Mouse (Mus musculus): ENCODE data around the gene Ptpn9. TPM values are rescaled to one million over a fixed set of nuclear protein-coding genes. Genes with fewer than 3 reads are reported as not detected.

Ptpn9 gene
- polyA plus RNA-seq, 1 experiment from 2014 or later = 30.1 TPM

GRCm38 (mm10) chr9:57074822-57075603 lies 80.3 kb downstream of the Ptpn9 start:
- Histone ChIP-seq H3K4me1 (replicated peaks) (peaks cover 43% of the 10 kb centered on the region), H3K27me3 (no peaks in the 10 kb centered on the region), H3K27ac (replicated peaks) (peak overlapping the region; percentile 99), H3K9me3 (no peaks in the 10 kb centered on the region), H3K4me2 (peak overlapping the region; percentile 82), H3K4me3 (peak overlapping the region; percentile 83), H3K9ac (peak overlapping the region; percentile 43), H3K36me3 (no peaks in the 10 kb centered on the region)
- WGBS = 7% methylated on average over 17 of the region's 17 CpGs
- ATAC-seq (ENCODE audit: low FRiP score, low read depth) = no peak

DNA sequence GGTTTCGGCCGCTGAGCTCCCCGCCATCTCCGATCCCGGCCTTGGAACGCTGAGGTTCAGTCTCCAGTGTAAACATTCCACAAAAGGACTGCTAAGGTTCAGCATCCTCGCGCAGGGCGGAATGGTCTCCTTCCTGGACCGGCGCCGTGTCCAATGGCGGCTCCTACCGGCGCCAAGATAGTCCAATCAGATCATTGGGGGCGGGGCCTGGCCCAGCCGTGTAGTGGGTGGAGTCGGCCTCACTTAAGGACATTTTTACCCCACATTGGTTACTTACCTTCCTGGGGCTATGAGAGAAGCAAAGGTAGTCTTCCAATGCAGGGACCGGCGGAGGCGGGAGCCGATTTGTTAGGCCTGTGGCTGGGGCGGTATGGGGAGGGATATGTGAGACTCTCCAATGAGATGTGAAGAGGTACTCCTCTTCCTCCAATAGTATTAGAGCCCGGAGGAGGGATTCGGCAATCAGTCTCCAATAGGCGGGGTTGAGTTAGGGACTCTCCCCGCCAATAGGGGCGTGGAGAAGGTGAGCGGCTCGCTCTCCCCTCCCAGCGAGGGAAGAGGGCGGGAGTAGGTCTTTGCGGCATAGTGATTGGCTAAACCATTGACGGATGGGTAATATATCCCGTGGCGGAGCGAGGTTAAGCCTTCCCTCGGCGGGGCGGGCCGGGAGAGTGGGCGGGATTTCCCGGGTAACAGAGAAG lies 81.1 kb downstream of the Ptpn9 start:
- Histone ChIP-seq H3K4me1 (replicated peaks) (peaks cover 40% of the 10 kb centered on the region), H3K4me2 (peak overlapping the region; percentile 89), H3K27me3 (no peaks in the 10 kb centered on the region), H3K36me3 (no peaks in the 10 kb centered on the region), H3K9ac (peak overlapping the region; percentile 91), H3K4me3 (peak overlapping the region; percentile 83), H3K27ac (replicated peaks) (peak overlapping the region; percentile 99), H3K9me3 (no peaks in the 10 kb centered on the region)
- ATAC-seq (ENCODE audit: low FRiP score, low read depth) = peak; percentile 94
- WGBS = under 1% methylated on average over 42 of the region's 43 CpGs

- Histone ChIP-seq H3K4me3 (peak overlapping the region; percentile 83), H3K9ac (peak overlapping the region; percentile 91), H3K27me3 (no peaks in the 10 kb centered on the region), H3K36me3 (no peaks in the 10 kb centered on the region), H3K9me3 (no peaks in the 10 kb centered on the region), H3K4me1 (replicated peaks) (peaks cover 33% of the 10 kb centered on the region), H3K27ac (replicated peaks) (peak overlapping the region; percentile 99), H3K4me2 (peak overlapping the region; percentile 89)
- 2% methylated on average over 63 of the region's 72 CpGs for WGBS
- peak; percentile 10 for ATAC-seq (ENCODE audit: low FRiP score, low read depth)
Measured at GRCm38 (mm10) chr9:57076701-57077660, 82.3 kb downstream of the Ptpn9 start.

DNA sequence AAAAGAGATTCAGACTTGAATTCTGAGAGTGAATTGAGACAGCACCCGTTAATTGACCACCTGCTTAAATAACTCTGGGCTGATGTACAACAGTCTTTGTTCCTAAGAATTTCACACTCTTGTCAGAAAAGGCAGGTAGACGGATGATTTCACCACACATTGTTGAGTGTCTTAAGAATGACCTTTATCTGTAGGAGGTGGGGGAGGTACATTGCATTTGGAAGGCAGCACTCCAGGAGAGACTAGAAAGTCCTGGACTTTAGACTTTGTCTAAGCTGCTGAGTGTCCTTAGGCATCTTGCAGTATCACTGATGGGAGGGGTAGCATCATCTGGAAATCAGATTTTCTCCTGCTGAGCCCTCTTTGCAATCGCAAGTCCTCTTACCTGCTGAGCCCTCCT lies 87.5 kb downstream of the Ptpn9 start:
- Histone ChIP-seq H3K27ac (replicated peaks) (no peak overlapping the region), H3K4me1 (replicated peaks) (peaks cover 11% of the 10 kb centered on the region), H3K9ac (no peak overlapping the region), H3K9me3 (no peaks in the 10 kb centered on the region), H3K4me2 (no peak overlapping the region), H3K36me3 (peaks cover 6% of the 10 kb centered on the region), H3K4me3 (no peak overlapping the region), H3K27me3 (no peaks in the 10 kb centered on the region)
- WGBS = 86% methylated on average over 3 of the region's 3 CpGs
- ATAC-seq (ENCODE audit: low FRiP score, low read depth) = no peak

Other genes with a start within 250 kb of the Ptpn9 start
- 71.8 and 93.4 TPM in 2 replicates for gene Lingo1, start 198.5 kb upstream of the Ptpn9 start, polyA plus RNA-seq (2015; fragmentation: Nextera tagmentation; extraction: Ambion mirVana)
- gene Odf3l1, start 130.2 kb upstream of the Ptpn9 start, polyA plus RNA-seq (2015; fragmentation: Nextera tagmentation; extraction: Ambion mirVana) = 0.12 TPM in 1 of 2 replicates, not detected in the other
- 8.1 and 8.6 TPM in 2 replicates for gene Cspg4, start 129.9 kb upstream of the Ptpn9 start, polyA plus RNA-seq (2015; fragmentation: Nextera tagmentation; extraction: Ambion mirVana)
- 2.8 and 3.1 TPM in 2 replicates for gene Snx33, start 66.6 kb upstream of the Ptpn9 start, polyA plus RNA-seq (2015; fragmentation: Nextera tagmentation; extraction: Ambion mirVana)
- 70.5 and 70.7 TPM in 2 replicates for gene Imp3, start 57.4 kb upstream of the Ptpn9 start, polyA plus RNA-seq (2015; fragmentation: Nextera tagmentation; extraction: Ambion mirVana)
- gene Snupn, start 44.0 kb upstream of the Ptpn9 start, polyA plus RNA-seq (2015; fragmentation: Nextera tagmentation; extraction: Ambion mirVana) = 27.6 and 27.8 TPM in 2 replicates
- 22.5 and 23.2 TPM in 2 replicates for gene Sin3a, start 77.1 kb downstream of the Ptpn9 start, polyA plus RNA-seq (2015; fragmentation: Nextera tagmentation; extraction: Ambion mirVana)
- 94.9 and 108 TPM in 2 replicates for gene Man2c1, start 135.8 kb downstream of the Ptpn9 start, polyA plus RNA-seq (2015; fragmentation: Nextera tagmentation; extraction: Ambion mirVana)
- 9.1 and 9.9 TPM in 2 replicates for gene Neil1, start 153.4 kb downstream of the Ptpn9 start, polyA plus RNA-seq (2015; fragmentation: Nextera tagmentation; extraction: Ambion mirVana)
- gene Commd4, start 163.4 kb downstream of the Ptpn9 start, polyA plus RNA-seq (2015; fragmentation: Nextera tagmentation; extraction: Ambion mirVana) = 170 and 192 TPM in 2 replicates
- gene Trcg1, start 241.6 kb downstream of the Ptpn9 start, polyA plus RNA-seq (2015; fragmentation: Nextera tagmentation; extraction: Ambion mirVana) = not detected in 2 replicates